ENCODE assay signal across 27 mouse cellular contexts in genomic region chr17:25210006-25210405, GRCm38 (mm10). TPM values are rescaled to one million over a fixed set of nuclear protein-coding genes. Genes with fewer than 3 reads are reported as not detected.
A peak's percentile ranks its signal among the peaks of the same experiment; 100 is the strongest.
DNase-seq lines count a peak whose midpoint lies in the region; TF ChIP-seq lines count a peak whose summit lies in the region.
"Had no signal": no experiment of that assay in that cellular context is flagged by ENCODE, and none has a peak within 500 bp of the region (broad histone marks: within the 10 kb centered on the region; RNA-seq: fewer than 3 reads in every experiment).

No protein-coding gene starts in this region.

- no peak for TF ChIP-seq CTCF in gastrocnemius, adult 2 months (IDR thresholded peaks at IDR 0.05)
- no peak for TF ChIP-seq CTCF in layer of hippocampus, adult 2 months (conservative IDR thresholded peaks at IDR 0.05)

- intact Hi-C loops in gastrocnemius, adult 2 months (cut with DNase I), result no loop called here
- intact Hi-C loops in gastrocnemius, postnatal 36 days (cut with DNase I), result no loop called here

- peak overlapping the region; percentile 86 for H3K27ac ChIP-seq in gastrocnemius, adult 2 months
- peak overlapping the region; percentile 85 for H3K27ac ChIP-seq in layer of hippocampus, adult 2 months
- H3K27ac ChIP-seq: embryonic facial prominence, embryonic 10.5 days; embryonic facial prominence, embryonic 13.5 days; forebrain, embryonic 12.5 days; forebrain, embryonic 15.5 days; hindbrain, embryonic 12.5 days; hindbrain, embryonic 15.5 days had no signal

- no peak for DNase-seq in gastrocnemius, adult 2 months
- no peak for DNase-seq in gastrocnemius, postnatal 36 days
- peak; percentile 31 for DNase-seq in kidney, postnatal 10 days
- no peak for DNase-seq in kidney, postnatal 4 days
- peak; percentile 47 to 58 for DNase-seq in layer of hippocampus, adult 2 months (ENCODE audit: low spot score in 2 of 2)
- DNase-seq in layer of hippocampus, postnatal 36 days, result no peak
- peak; percentile 60 for DNase-seq in lung, postnatal 10 days
- DNase-seq in lung, postnatal 4 days, result no peak
- DNase-seq: adrenal gland, postnatal 36 days; B cell, adult 2 months; embryo, embryonic 11 days; gastrocnemius, postnatal 10 days had no signal

- H3K4me3 ChIP-seq in gastrocnemius, adult 2 months, result no peak overlapping the region
- no peak overlapping the region for H3K4me3 ChIP-seq in layer of hippocampus, adult 2 months
- H3K4me3 ChIP-seq: embryonic facial prominence, embryonic 10.5 days; embryonic facial prominence, embryonic 13.5 days; erythroblast, embryonic 14.5 days; forebrain, embryonic 12.5 days; forebrain, embryonic 15.5 days; hindbrain, embryonic 12.5 days; hindbrain, embryonic 15.5 days had no signal

RNA-seq across cellular contexts. Expression of gene Unkl, which starts 21.8 kb away (rescaled TPM):
- 1 to 10 TPM; 5.5 to 5.7 TPM for total RNA-seq in gastrocnemius, adult 2 months (2021)
- 1 to 10 TPM; 4.9 to 5.6 TPM for total RNA-seq in gastrocnemius, postnatal 36 days (2021)
- total RNA-seq in layer of hippocampus, adult 2 months (2021), result 10 to 100 TPM; 36.4 to 40.6 TPM
- 10 to 100 TPM; 39.4 to 44.6 TPM for total RNA-seq in layer of hippocampus, postnatal 36 days (2021)

RNA-seq across cellular contexts. Expression of gene BC003965, which starts 25.7 kb away (rescaled TPM):
- 10 to 100 TPM; 11.4 to 18.3 TPM for total RNA-seq in gastrocnemius, adult 2 months (2021)
- total RNA-seq in gastrocnemius, postnatal 36 days (2021), result 10 to 100 TPM; 12.3 to 13.8 TPM
- 10 to 100 TPM; 20.4 to 22.0 TPM for total RNA-seq in layer of hippocampus, adult 2 months (2021)
- 10 to 100 TPM; 20.3 to 22.6 TPM for total RNA-seq in layer of hippocampus, postnatal 36 days (2021)

RNA-seq across cellular contexts. Expression of gene Gnptg, which starts 29.9 kb away (rescaled TPM):
- 10 to 100 TPM; 14.9 to 16.5 TPM for total RNA-seq in gastrocnemius, adult 2 months (2021)
- total RNA-seq in gastrocnemius, postnatal 36 days (2021), result 10 to 100 TPM; 13.8 to 14.1 TPM
- total RNA-seq in layer of hippocampus, adult 2 months (2021), result 10 to 100 TPM; 73.7 to 77.4 TPM
- 10 to 100 TPM; 67.3 to 72.2 TPM for total RNA-seq in layer of hippocampus, postnatal 36 days (2021)

RNA-seq across cellular contexts. Expression of gene Tsr3, which starts 30.0 kb away (rescaled TPM):
- 10 to 100 TPM; 16.3 to 17.5 TPM for total RNA-seq in gastrocnemius, adult 2 months (2021)
- 10 to 100 TPM; 15.8 to 18.4 TPM for total RNA-seq in gastrocnemius, postnatal 36 days (2021)
- 10 to 100 TPM; 25.0 to 26.2 TPM for total RNA-seq in layer of hippocampus, adult 2 months (2021)
- total RNA-seq in layer of hippocampus, postnatal 36 days (2021), result 10 to 100 TPM; 23.5 to 25.5 TPM

RNA-seq across cellular contexts. Expression of gene Gm38655, which starts 34.7 kb away (rescaled TPM):
- not detected for total RNA-seq in gastrocnemius, adult 2 months (2021)
- not detected for total RNA-seq in gastrocnemius, postnatal 36 days (2021)
- not detected for total RNA-seq in layer of hippocampus, adult 2 months (2021)
- total RNA-seq in layer of hippocampus, postnatal 36 days (2021), result not detected
- total RNA-seq: adrenal gland, adult 18-20 months; adrenal gland, postnatal 10 days; CH12.LX; G1E; gastrocnemius, postnatal 10 days; gastrocnemius, postnatal 4 days; heart, adult 8-10 months; heart, postnatal 25 days; hematopoietic stem cell, adult 5-6 weeks had no signal

Comparison
In these comparisons a context has a peak if more than half of its experiments do, and no peak if none do; other contexts are left out.
1. DNase-seq: peak in kidney, postnatal 10 days (single experiment), layer of hippocampus, adult 2 months (2 of 2) and lung, postnatal 10 days (single experiment); none in gastrocnemius, adult 2 months (single experiment), gastrocnemius, postnatal 36 days (0 of 2), kidney, postnatal 4 days (0 of 2), layer of hippocampus, postnatal 36 days (0 of 2) and lung, postnatal 4 days (0 of 2).
2. RNA of gene Unkl, which starts 21.8 kb away (total RNA-seq): 39.4 to 44.6 TPM in layer of hippocampus, postnatal 36 days and 36.4 to 40.6 TPM in layer of hippocampus, adult 2 months; 5.5 to 5.7 TPM in gastrocnemius, adult 2 months and 4.9 to 5.6 TPM in gastrocnemius, postnatal 36 days; every median in the first group is over 4 times any median in the second.